Mouse (Mus musculus) layer of hippocampus, adult 9-10 months (tissue): Measurements from ENCODE around the gene Hacd2.
A peak's percentile ranks its signal among the peaks of the same experiment; 100 is the strongest.

ENCODE experiments used
- DNase-seq: peaks from one replicate; pipeline ENCODE4 v3.0.0; 2022; ENCODE audit warnings: low spot score

Gene Hacd2

GRCm38 (mm10) chr16:35022242-35023137 is at the start of gene Hacd2:
Gene Hacd2, plus strand, starts transcription at chr16:35022428.
- peak; percentile 81 for DNase-seq

DNA sequence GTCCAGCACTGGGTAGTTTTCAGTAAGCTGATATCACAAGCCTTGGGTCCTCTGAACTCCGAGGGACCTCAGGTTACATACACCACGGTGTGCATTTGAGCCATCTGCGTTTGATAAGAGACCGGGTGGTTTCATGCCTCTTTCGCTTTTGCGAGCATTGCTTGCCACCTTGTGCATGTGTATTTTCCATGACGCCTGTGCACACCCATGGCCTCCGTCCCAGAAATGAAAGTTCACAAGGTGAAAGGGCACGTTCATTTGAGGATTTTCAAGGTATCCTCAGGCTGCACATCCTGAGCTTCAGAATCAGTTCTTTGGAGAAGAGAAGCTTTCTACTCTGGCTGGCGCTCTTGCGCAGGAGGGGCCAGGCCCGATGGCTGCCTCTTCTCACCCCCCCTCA is 49.8 kb upstream of the Hacd2 start:
- no peak for DNase-seq

GRCm38 (mm10) chr16:34975544-34975943 is 46.7 kb upstream of the Hacd2 start:
- DNase-seq: no peak

DNA sequence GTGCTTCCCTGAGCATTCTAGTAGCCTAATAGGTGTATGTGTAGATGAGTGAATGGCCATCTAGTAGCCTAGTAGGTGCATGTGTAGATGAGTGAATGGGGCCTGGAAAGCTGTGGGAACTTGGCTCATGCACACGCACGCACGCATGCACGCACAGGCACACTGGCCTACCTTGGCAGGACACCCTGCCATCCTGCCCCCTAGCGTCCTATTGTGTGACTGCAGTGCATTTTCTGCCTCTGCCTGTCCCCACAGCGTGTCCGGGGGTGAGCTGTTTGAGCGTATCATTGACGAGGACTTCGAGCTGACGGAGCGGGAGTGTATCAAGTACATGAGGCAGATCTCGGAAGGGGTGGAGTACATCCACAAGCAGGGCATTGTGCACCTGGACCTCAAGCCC is 45.6 kb upstream of the Hacd2 start:
- DNase-seq: no peak

DNA sequence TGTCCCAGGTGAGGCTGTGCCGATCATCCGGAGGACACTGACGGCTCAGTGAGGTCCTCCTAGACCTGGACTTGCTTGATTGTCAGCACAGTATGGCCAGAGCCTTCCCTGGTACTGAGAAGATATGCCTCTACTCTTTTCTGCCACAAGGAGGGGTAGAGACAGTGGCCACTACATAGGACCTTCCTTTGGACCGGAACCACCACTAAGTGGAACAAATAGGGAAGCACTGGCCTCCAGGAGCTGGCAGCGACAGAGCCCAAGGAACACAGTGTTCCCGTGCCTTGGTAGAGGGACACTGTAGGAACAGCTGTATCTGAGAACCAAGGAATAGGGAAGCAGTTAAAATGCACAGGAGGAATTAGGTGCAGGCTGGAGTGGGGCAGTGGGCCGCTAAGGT is 44.2 kb upstream of the Hacd2 start:
- DNase-seq: no peak

- DNase-seq: no peak
Measured at GRCm38 (mm10) chr16:34981009-34981408, 41.2 kb upstream of the Hacd2 start.

- DNase-seq: no peak
Measured at GRCm38 (mm10) chr16:34984203-34985030, 37.8 kb upstream of the Hacd2 start.

DNA sequence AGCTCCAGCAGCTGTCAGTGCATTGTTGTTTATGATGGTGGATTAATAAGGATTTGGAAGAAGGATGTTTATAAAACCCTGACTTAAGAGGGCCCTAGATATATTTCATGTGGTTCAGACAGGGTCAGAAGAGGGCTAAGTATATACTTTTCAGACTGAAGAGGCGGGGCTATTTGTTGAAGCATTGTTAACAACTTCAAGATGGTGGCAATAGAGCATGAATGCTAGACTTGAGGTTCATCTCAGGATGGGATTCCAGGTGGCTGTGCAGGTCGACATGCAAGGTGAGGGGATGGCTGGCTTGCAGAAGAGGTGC is 37.2 kb upstream of the Hacd2 start:
- no peak for DNase-seq

GRCm38 (mm10) chr16:34986211-34986825 is 35.9 kb upstream of the Hacd2 start:
- no peak for DNase-seq

- DNase-seq: no peak
Measured at GRCm38 (mm10) chr16:34991365-34991764, 30.9 kb upstream of the Hacd2 start.

GRCm38 (mm10) chr16:34992854-34993253 is 29.4 kb upstream of the Hacd2 start:
- DNase-seq: no peak

- DNase-seq: no peak
Measured at GRCm38 (mm10) chr16:34993694-34994330, 28.4 kb upstream of the Hacd2 start.

DNA sequence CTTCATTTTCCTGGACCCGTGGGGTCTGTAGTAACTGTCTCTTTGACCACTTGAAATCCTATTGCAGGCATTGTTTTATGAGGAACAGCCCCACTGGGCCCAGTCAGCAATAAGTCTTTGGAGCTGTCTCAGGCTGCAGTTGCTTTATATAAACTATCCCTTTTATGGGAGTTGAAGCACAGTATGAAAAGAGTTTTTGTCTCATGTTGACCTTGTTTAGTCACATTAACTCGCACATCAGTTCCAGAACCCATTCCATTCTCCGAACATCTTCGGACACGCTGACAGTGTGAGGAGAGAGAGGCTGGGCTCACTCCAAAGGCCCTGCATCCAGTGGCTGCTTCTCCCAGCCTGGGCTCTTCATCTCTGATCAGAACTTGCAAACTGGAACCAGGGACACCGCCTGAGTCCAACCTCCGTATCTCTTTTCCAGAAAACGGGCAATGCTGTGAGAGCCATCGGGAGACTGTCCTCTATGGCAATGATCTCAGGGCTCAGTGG is 27.5 kb upstream of the Hacd2 start:
- no peak for DNase-seq

GRCm38 (mm10) chr16:34996133-34996532 is 26.1 kb upstream of the Hacd2 start:
- no peak for DNase-seq

GRCm38 (mm10) chr16:34997052-34997451 is 25.2 kb upstream of the Hacd2 start:
- DNase-seq: no peak

- no peak for DNase-seq
Measured at GRCm38 (mm10) chr16:34997576-34997975, 24.7 kb upstream of the Hacd2 start.

DNA sequence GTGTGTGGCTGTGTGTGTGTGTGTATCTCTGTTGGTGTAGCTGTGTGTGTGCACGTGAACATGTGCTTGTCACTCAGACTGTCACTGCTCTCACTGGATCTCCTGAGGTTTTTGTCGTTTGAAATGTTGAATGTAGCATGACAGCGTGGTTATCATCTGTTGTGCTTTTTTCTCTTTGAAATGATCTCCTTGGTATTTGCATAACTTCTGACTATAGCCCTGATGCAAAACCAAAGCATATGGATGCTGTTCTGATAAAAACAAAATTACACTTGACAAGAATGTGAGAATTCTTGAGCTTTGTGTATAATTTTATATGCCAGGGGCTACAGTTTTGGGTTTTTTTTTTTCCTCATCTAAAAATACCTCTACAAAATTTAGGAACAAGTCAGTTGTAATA is 23.2 kb upstream of the Hacd2 start:
- DNase-seq: no peak

DNA sequence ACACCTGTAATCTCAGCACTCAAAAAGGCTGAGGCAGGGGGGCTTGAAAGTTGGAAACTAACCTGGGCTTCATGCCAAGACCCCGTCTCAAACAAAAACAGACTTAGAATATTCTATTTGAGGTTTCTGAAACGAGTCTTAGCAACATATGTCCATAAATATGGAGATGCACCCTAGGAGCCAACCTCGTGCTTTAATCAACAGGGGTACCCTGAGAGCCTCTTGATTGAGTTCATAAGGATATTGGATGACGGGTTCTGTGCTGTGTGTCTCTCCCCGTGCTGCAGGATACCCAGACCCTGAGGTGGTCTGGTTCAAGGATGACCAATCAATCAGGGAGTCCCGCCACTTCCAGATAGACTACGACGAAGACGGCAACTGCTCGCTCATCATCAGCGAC is 22.2 kb upstream of the Hacd2 start:
- no peak for DNase-seq

GRCm38 (mm10) chr16:35000923-35001560 is 21.2 kb upstream of the Hacd2 start:
- no peak for DNase-seq

DNA sequence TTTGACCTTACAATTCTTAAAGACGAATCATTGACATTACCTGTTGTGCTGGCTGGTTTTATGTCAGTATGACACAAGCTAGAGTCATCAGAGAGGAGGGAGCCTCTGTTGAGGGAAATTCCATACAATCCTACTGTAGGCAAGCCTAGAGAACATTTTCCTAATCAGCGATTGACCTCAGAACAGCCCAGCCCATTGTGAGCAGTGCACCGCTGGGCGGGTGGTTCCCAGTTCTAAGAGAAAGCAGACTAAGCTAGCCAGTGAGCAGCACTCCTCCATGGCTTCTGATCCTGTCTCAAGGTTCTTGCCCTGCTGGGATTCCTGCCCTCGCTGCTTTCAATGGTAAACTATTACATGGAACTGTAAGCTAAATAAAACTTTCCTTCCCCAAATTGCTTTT is 17.9 kb upstream of the Hacd2 start:
- no peak for DNase-seq

GRCm38 (mm10) chr16:35004756-35005155 is 17.5 kb upstream of the Hacd2 start:
- DNase-seq: no peak

DNA sequence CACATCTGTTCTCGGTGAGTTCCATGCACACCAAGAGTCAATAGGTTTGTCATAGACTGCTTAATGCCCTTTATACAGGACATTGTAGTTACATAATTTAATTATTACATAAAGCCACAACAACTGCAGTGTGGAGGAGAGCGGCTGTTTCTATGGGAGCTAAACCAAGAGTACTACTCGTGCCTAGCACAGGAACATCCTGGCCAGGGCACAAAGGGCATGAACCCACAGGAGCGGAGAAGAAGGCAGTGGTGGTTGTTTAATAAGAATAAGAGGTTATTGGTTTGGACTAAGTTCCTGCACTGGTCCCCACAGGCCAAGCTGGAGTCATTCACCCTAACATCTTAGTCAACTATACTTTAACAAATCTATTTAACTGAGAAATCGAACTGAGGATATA is 16.0 kb upstream of the Hacd2 start:
- no peak for DNase-seq
